Mouse (Mus musculus) right cerebral cortex, postnatal 36 days (tissue): ENCODE data around the gene Clcn2.

Source experiments
- DNase-seq, 2 experiments: peaks; one replicate each; pipeline ENCODE4 v3.0.0; 2022; ENCODE audit warnings: low spot score in 2 of 2, mixed read lengths in 1 of 2

The Clcn2 gene

GRCm38 (mm10) chr16:20717181-20717977, at the start of gene Clcn2, which contains the start of gene Polr2h:
TSS of gene Clcn2 (minus strand) at chr16:20717746.
TSS of gene Polr2h (plus strand) at chr16:20717665.
- peak; percentile 95 to 97 for DNase-seq

GRCm38 (mm10) chr16:20765244-20765643, 47.7 kb upstream of the Clcn2 start:
- DNase-seq, result no peak

GRCm38 (mm10) chr16:20761681-20762080, 44.1 kb upstream of the Clcn2 start:
- DNase-seq, result no peak

GRCm38 (mm10) chr16:20757385-20757784, 39.8 kb upstream of the Clcn2 start:
- no peak for DNase-seq

- no peak for DNase-seq
Measured at GRCm38 (mm10) chr16:20756052-20756451, 38.5 kb upstream of the Clcn2 start.

GRCm38 (mm10) chr16:20750518-20750917, 33.0 kb upstream of the Clcn2 start:
- no peak for DNase-seq

- DNase-seq, result peak; percentile 78 to 80
Measured at GRCm38 (mm10) chr16:20746641-20747040, 29.1 kb upstream of the Clcn2 start.

GRCm38 (mm10) chr16:20739845-20740244, 22.3 kb upstream of the Clcn2 start:
- DNase-seq, result no peak

- no peak for DNase-seq
Measured at GRCm38 (mm10) chr16:20736823-20737222, 19.3 kb upstream of the Clcn2 start.

- DNase-seq, result no peak
Measured at GRCm38 (mm10) chr16:20736168-20736567, 18.6 kb upstream of the Clcn2 start.

GRCm38 (mm10) chr16:20735651-20736050, 18.1 kb upstream of the Clcn2 start:
- no peak for DNase-seq

GRCm38 (mm10) chr16:20733731-20734730, 16.5 kb upstream of the Clcn2 start, which contains the start of gene Thpo:
TSS of gene Thpo (minus strand) at chr16:20734511.
- DNase-seq, result no peak

- no peak for DNase-seq
Measured at GRCm38 (mm10) chr16:20732925-20733730, 15.6 kb upstream of the Clcn2 start, which contains the start of gene Chrd. TSS of gene Chrd (plus strand) at chr16:20733127.

GRCm38 (mm10) chr16:20732251-20732924, 14.8 kb upstream of the Clcn2 start:
- DNase-seq, result no peak

- DNase-seq, result no peak
Measured at GRCm38 (mm10) chr16:20731688-20732087, 14.1 kb upstream of the Clcn2 start.

GRCm38 (mm10) chr16:20730293-20730711, 12.8 kb upstream of the Clcn2 start:
- no peak for DNase-seq

- no peak for DNase-seq
Measured at GRCm38 (mm10) chr16:20726384-20726783, 8.8 kb upstream of the Clcn2 start.

- DNase-seq, result no peak
Measured at GRCm38 (mm10) chr16:20725750-20726149, 8.2 kb upstream of the Clcn2 start.

- no peak for DNase-seq
Measured at GRCm38 (mm10) chr16:20725321-20725720, 7.8 kb upstream of the Clcn2 start.

- no peak for DNase-seq
Measured at GRCm38 (mm10) chr16:20724338-20724748, 6.8 kb upstream of the Clcn2 start.

GRCm38 (mm10) chr16:20723247-20723646, 5.7 kb upstream of the Clcn2 start:
- DNase-seq, result no peak
